Mouse (Mus musculus) gastrocnemius, postnatal 10 days (tissue): ENCODE results near the gene Sema6c. TPM values are rescaled to one million over a fixed set of nuclear protein-coding genes. Genes with fewer than 3 reads are reported as not detected.
"Not testable (repeated sequence)": the region's sequence is repeated elsewhere in the genome, so short reads cannot be mapped to it uniquely, and the experiment has no call there.

Experiments used
- DNase-seq: peaks from one replicate; pipeline ENCODE4 v3.0.0; 2021; ENCODE audit warnings: mixed read lengths
- long read RNA-seq, 2 experiments: library from polyadenylated mRNA; stranded (forward); transcript quantifications; one replicate each; pipeline ENCODE4 v2.0.0; 2021
- total RNA-seq, 2 experiments: library from RNA; stranded (reverse); gene quantifications; 2 replicates each; pipeline ENCODE4 v1.2.3; 2021

Gene Sema6c
- total RNA-seq: 100 to 1,000 TPM; 103 to 123 TPM
- long read RNA-seq, experiment 1, full-length matches to known transcripts: 69 of 221 reads
- long read RNA-seq, experiment 1, partial matches to known transcripts: 37 of 221 reads
- long read RNA-seq, experiment 1, other reads (novel, unspliced or antisense): 115 of 221 reads
- long read RNA-seq, experiment 2, full-length matches to known transcripts: 57 of 201 reads
- long read RNA-seq, experiment 2, partial matches to known transcripts: 55 of 201 reads
- long read RNA-seq, experiment 2, other reads (novel, unspliced or antisense): 89 of 201 reads

GRCm38 (mm10) chr3:95159987-95160963, at the start of gene Sema6c:
Gene Sema6c (plus strand): TSS chr3:95160457.
- peak; percentile 93 for DNase-seq

- peak; percentile 83 for DNase-seq
These were observed 49.1 kb upstream of the Sema6c start, which contains the start of gene Vps72 for GRCm38 (mm10) chr3:95110911-95111726. Gene Vps72 (plus strand): TSS chr3:95111022.

GRCm38 (mm10) chr3:95112760-95113159, 47.5 kb upstream of the Sema6c start:
- DNase-seq: no peak

- no peak for DNase-seq
These were observed 42.5 kb upstream of the Sema6c start for GRCm38 (mm10) chr3:95117751-95118150.

- no peak for DNase-seq
These were observed 38.7 kb upstream of the Sema6c start for GRCm38 (mm10) chr3:95121580-95121979.

- DNase-seq: peak; percentile 28
These were observed 36.0 kb upstream of the Sema6c start, which contains the start of gene Tmod4 for GRCm38 (mm10) chr3:95124246-95124645. Gene Tmod4 (plus strand): TSS chr3:95124476.

GRCm38 (mm10) chr3:95124972-95125371, 35.3 kb upstream of the Sema6c start:
- DNase-seq: peak; percentile 83

- peak; percentile 44 for DNase-seq
These were observed 31.0 kb upstream of the Sema6c start for GRCm38 (mm10) chr3:95129226-95129651.

- DNase-seq: no peak
These were observed 30.2 kb upstream of the Sema6c start for GRCm38 (mm10) chr3:95130081-95130480.

- not testable (repeated sequence) for DNase-seq
These were observed 27.9 kb upstream of the Sema6c start for GRCm38 (mm10) chr3:95132389-95132788.

GRCm38 (mm10) chr3:95133176-95133575, 27.1 kb upstream of the Sema6c start:
- DNase-seq: no peak

GRCm38 (mm10) chr3:95133680-95134101, 26.6 kb upstream of the Sema6c start, which contains the start of the genes Scnm1 and Lysmd1:
Gene Scnm1 (minus strand): TSS chr3:95134011.
Gene Lysmd1 (plus strand): TSS chr3:95134088.
- peak; percentile 79 for DNase-seq

GRCm38 (mm10) chr3:95134133-95134532, 26.1 kb upstream of the Sema6c start:
- not testable (repeated sequence) for DNase-seq

GRCm38 (mm10) chr3:95135023-95135422, 25.2 kb upstream of the Sema6c start:
- DNase-seq: peak; percentile 50

- DNase-seq: no peak
These were observed 24.7 kb upstream of the Sema6c start for GRCm38 (mm10) chr3:95135433-95136052.

- no peak for DNase-seq
These were observed 23.9 kb upstream of the Sema6c start for GRCm38 (mm10) chr3:95136336-95136735.

- no peak for DNase-seq
These were observed 20.5 kb upstream of the Sema6c start for GRCm38 (mm10) chr3:95139586-95140288.

GRCm38 (mm10) chr3:95140289-95140595, 20.0 kb upstream of the Sema6c start:
- DNase-seq: no peak

- no peak for DNase-seq
These were observed 19.5 kb upstream of the Sema6c start for GRCm38 (mm10) chr3:95140795-95141194.

GRCm38 (mm10) chr3:95141474-95141873, 18.8 kb upstream of the Sema6c start:
- DNase-seq: no peak
